Mouse (Mus musculus): ENCODE measurements around the gene Taf6l.
"Not testable (repeated sequence)": the region's sequence is repeated elsewhere in the genome, so short reads cannot be mapped to it uniquely, and the experiment has no call there.

The Taf6l gene

DNA sequence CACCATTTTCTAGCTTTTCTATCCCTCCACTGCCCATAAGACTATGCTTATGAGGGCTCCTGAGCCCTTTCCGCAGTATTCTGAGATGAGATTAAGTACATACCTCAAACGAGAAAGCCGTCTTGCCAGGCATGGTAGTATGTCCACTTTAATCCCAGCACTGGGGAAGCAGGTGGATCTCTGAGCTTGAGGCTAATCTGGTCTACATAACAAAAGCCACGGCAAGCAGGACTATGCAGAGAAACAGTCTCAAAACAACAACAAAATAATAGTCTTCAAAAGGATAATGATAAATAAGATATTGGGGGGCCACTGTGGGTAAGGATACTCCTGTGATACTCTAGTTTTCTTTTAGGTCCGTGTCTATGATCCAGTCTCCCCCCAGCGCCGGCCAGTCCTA, 47.3 kb downstream of the Taf6l start:
- DNase-seq (ENCODE audit: low read depth, low spot score), result no peak

GRCm38 (mm10) chr19:8736160-8736467, 50.1 kb downstream of the Taf6l start:
- no peak for DNase-seq (ENCODE audit: low read depth, low spot score)

DNA sequence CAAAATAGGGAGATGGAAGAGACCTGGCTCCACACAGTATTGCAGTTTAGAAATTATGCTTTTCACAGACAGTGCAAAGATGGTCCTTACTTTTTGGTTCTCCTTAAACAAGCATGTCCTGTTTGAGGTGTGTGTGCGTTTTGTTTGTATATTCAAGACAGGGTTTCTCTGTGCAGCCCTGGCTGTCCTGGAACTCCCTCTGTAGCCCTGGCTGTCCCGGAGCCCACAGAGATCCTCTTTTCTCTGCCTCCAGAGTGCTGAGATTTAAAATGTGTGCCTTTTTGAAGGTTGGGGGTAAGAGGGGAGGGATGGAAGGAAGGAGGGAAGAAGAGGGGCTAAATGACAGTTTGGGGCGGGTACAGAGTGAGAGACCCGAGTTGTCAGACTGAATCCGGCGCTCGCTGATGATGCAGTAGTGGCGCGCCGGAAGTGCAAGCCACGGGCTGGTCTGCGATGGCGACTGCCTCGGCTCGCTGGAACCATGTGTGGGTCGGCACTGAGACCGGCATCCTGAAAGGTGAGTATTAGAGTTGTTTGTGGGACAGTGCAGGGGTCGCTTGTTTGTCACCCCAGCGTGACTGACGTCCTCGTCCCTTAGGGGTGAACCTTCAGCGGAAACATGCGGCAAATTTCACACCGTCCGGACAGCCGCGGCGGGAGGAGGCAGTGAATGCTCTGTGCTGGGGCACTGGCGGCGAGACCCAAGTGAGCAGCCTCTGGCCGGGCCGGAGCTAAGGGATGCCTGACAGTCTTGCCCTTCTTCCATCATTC, 50.6 kb downstream of the Taf6l start, which contains the start of gene Wdr74:
Gene Wdr74 (plus strand): TSS at position 439 of the 771 bp plus-strand sequence.
- peak; percentile 84 for DNase-seq (ENCODE audit: low read depth, low spot score)

GRCm38 (mm10) chr19:8734334-8734733, 51.9 kb downstream of the Taf6l start:
- no peak for DNase-seq (ENCODE audit: low read depth, low spot score)

DNA sequence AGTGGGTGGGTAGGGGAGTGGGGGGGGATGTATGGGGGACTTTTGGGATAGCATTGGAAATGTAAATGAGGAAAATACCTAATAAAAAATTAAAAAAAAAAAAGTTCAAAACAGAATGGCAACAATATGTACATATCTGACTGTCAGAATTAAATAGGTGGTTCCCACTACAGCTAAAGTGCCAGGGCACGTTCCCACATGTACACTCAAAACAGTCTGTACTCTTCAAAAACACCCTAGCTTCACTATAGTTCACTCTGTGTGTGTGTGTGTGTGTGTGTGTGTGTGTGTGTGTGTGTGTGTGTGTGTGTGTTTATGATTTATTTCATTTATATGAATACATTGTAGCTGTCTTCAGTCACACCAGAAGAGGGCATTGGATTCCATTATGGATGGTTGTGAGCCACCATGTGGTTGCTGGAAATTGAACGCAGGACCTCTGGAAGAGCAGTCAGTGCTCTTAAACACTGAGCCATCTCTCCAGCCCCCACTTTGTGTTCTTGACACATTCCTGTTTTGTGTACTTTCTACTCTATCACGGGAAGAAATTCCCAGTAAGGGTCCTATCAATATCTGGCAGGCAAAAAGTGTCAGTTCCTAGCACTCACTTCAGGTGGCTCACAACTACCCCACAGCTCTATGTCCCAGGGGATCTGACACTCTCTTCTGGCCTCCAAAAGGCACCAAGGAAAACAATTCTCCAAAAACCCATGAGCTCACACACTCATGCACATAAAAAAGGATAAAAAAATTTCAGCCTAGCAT, 57.7 kb downstream of the Taf6l start:
- not testable (repeated sequence) for DNase-seq (ENCODE audit: low read depth, low spot score)

- DNase-seq (ENCODE audit: low read depth, low spot score), result no peak
These were observed 58.6 kb downstream of the Taf6l start for GRCm38 (mm10) chr19:8727495-8728114.

- DNase-seq (ENCODE audit: low read depth, low spot score), result no peak
These were observed 59.4 kb downstream of the Taf6l start for GRCm38 (mm10) chr19:8726609-8727390.

DNA sequence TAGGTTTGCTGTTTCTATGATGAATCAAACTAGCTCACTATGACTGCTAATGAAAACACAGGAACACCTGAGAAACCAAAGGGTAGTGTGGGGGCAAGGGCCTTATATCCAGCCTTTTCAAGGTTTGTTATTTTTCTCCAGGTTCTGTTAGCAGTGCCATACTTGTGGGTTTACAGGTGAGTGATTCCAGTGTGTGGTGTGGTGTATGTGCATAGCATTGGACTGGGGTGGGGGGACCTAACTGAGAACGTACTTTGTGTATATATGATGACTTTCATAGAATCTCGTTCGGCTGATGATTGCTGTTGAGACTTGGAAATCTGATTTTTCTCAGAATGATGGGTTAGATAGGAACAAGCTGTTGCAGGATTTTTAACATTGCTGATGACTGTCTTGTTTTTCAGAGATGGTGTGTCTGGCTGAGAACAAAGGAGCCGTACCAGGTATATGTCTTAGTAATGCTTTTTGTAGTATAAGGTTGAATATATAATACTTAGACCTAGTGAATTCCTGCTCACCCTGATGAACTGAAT, 61.1 kb downstream of the Taf6l start:
- DNase-seq (ENCODE audit: low read depth, low spot score), result no peak

Data from brain, embryonic 18.5 days (tissue).